Mouse (Mus musculus) cerebellum, adult 2 months (tissue): Measurements from ENCODE around the gene Atad5. TPM values are rescaled to one million over a fixed set of nuclear protein-coding genes. Genes with fewer than 3 reads are reported as not detected.

ENCODE experiments used
- DNase-seq, 2 experiments: peaks; one replicate each; pipeline ENCODE4 v3.0.0; 2021
- H3K27ac ChIP-seq: fragments of 200-500 bp; 2 replicates; pipeline ENCODE4 v1.5.1; 2012; ENCODE audit warnings: low read length, control low read depth, inconsistent platforms; ENCODE audit not compliant: insufficient read depth
- H3K27me3 ChIP-seq: fragments of 200-500 bp; 2 replicates; pipeline ENCODE4 v1.6.1; 2012; ENCODE audit warnings: inconsistent platforms, mild to moderate bottlenecking, low read length, moderate library complexity; ENCODE audit not compliant: control insufficient read depth, insufficient read depth
- H3K4me1 ChIP-seq: fragments of 200-500 bp; 2 replicates; pipeline ENCODE4 v1.6.1; 2011; ENCODE audit warnings: low read length; ENCODE audit not compliant: control insufficient read depth, insufficient read depth
- H3K4me3 ChIP-seq: fragments of 200-500 bp; replicated peaks from 2 replicates; pipeline ENCODE3; 2011; ENCODE audit warnings: mild to moderate bottlenecking, low read depth, low read length, control low read depth; ENCODE audit not compliant: insufficient read depth
- CTCF ChIP-seq: fragments of 200-500 bp; IDR thresholded peaks from 2 replicates; pipeline ENCODE4 v1.5.1; 2011; ENCODE audit warnings: low read depth, mild to moderate bottlenecking, control low read depth, low read length, moderate library complexity, borderline replicate concordance; ENCODE audit not compliant: insufficient read depth
- POLR2A ChIP-seq: fragments of 200-500 bp; IDR thresholded peaks from 2 replicates; pipeline ENCODE4 v1.6.1; 2011; ENCODE audit warnings: low read length, control low read depth, borderline replicate concordance; ENCODE audit not compliant: insufficient read depth
- WGBS: fragments of 180-500 bp; shearing (Covaris S2); methylation state at CpG from one replicate; pipeline ENCODE4 v1.1.7; 2018; 5-methylcytosine and 5-hydroxymethylcytosine counted together
- polyA plus RNA-seq: library from polyadenylated mRNA; depleted of rRNA; stranded (reverse); fragments of >200 nt; gene quantifications from 2 replicates; pipeline ENCODE4 v1.2.3, GENCODE M21; 2012

The Atad5 gene
- polyA plus RNA-seq, 1 experiment = 3.7 TPM

- Histone ChIP-seq H3K4me3 (no peak overlapping the region), H3K4me1 (no peaks in the 10 kb centered on the region; the same call in 1 of the 2 replicates), H3K27me3 (no peaks in the 10 kb centered on the region), H3K27ac (no peak overlapping the region)
- WGBS = 7% methylated on average over 5 of the region's 5 CpGs
- DNase-seq = peak; percentile 76 to 79
- TF ChIP-seq POLR2A = no peak
- TF ChIP-seq CTCF = peak; percentile 80
Observed at GRCm38 (mm10) chr11:80086844-80087243, 2.4 kb upstream of the Atad5 start.

GRCm38 (mm10) chr11:80089817-80090214 lies 616 bp downstream of the Atad5 start:
- TF ChIP-seq CTCF = no peak
- no peak for TF ChIP-seq POLR2A
- WGBS = under 1% methylated on average over 14 of the region's 14 CpGs
- DNase-seq = no peak
- H3K27me3 ChIP-seq = no peaks in the 10 kb centered on the region
- H3K4me3 ChIP-seq = peak overlapping the region; percentile 75
- H3K4me1 ChIP-seq = no peaks in the 10 kb centered on the region; the same call in 1 of the 2 replicates
- no peak overlapping the region for H3K27ac ChIP-seq

DNA sequence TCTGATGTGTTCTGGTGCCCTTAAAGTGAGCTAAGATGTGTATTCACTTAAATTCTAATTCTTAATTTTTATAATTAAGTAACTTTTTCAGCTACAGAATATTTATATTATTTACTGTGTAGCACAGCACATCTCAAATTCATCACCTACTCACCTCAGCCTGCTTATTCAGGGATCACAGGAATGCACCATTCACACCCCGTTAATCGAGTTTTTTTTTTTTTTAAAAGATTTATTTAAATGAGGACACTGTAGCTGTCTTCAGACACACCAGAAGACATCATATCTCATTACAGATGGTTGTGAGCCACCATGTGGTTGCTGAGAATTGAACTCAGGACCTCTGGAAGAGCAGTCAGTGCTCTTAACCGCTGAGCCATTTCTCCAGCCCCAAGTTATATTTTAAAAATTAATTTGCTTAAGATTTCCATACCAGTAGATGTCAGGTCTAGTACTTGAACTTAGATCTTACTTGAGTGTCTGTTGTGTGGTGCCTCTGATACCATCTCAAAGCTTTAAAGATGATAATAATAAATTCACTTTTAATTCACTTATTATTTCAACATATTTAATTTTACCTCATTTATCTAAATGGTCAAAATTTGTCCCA lies 1.5 kb downstream of the Atad5 start:
- no peak for DNase-seq
- Histone ChIP-seq H3K27me3 (no peaks in the 10 kb centered on the region), H3K27ac (no peak overlapping the region), H3K4me3 (no peak overlapping the region), H3K4me1 (no peaks in the 10 kb centered on the region; the same call in 1 of the 2 replicates)
- TF ChIP-seq CTCF (no peak), POLR2A (no peak)
- 38% methylated on average over 3 of the region's 3 CpGs for WGBS

GRCm38 (mm10) chr11:80098444-80099056 lies 9.3 kb downstream of the Atad5 start:
- no peak overlapping the region for H3K4me3 ChIP-seq
- TF ChIP-seq POLR2A (no peak), CTCF (no peak)
- 94% methylated on average over 3 of the region's 3 CpGs for WGBS
- no peak for DNase-seq
- no peak overlapping the region for H3K27ac ChIP-seq
- no peaks in the 10 kb centered on the region for H3K27me3 ChIP-seq
- no peaks in the 10 kb centered on the region for H3K4me1 ChIP-seq

DNA sequence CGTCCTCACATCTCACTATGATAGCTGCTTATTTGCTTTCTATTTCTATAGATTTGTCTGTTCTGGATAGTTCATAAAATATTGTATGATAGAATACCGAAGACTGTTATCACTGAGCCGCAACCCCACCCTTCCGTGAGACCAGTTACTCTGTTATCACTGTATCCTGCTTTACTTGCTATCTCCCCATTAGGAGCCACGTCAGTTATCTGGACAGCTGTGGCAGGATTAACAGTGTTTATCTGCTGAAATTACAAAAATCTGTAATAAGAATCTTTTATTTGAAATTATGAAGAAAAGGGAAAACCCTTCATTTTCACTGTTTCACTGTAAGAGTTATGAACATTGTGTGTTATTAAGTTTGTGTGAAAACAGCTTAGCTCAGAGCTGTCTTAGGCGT lies 12.1 kb downstream of the Atad5 start:
- Histone ChIP-seq H3K4me3 (no peak overlapping the region), H3K27me3 (no peaks in the 10 kb centered on the region), H3K27ac (no peak overlapping the region), H3K4me1 (no peaks in the 10 kb centered on the region)
- no peak for DNase-seq
- WGBS = 96% methylated on average over 6 of the region's 6 CpGs
- TF ChIP-seq POLR2A = no peak
- TF ChIP-seq CTCF = no peak

GRCm38 (mm10) chr11:80104407-80104806 lies 15.2 kb downstream of the Atad5 start:
- Histone ChIP-seq H3K4me1 (no peaks in the 10 kb centered on the region), H3K27ac (no peak overlapping the region), H3K4me3 (no peak overlapping the region), H3K27me3 (no peaks in the 10 kb centered on the region)
- no peak for DNase-seq
- TF ChIP-seq POLR2A (no peak), CTCF (no peak)
- WGBS = 93% methylated on average over 1 of the region's 1 CpGs

GRCm38 (mm10) chr11:80116411-80116810 lies 27.2 kb downstream of the Atad5 start:
- WGBS = 78% methylated on average over 1 of the region's 1 CpGs
- Histone ChIP-seq H3K4me1 (no peaks in the 10 kb centered on the region), H3K27ac (no peak overlapping the region), H3K27me3 (no peaks in the 10 kb centered on the region), H3K4me3 (no peak overlapping the region)
- TF ChIP-seq CTCF (no peak), POLR2A (no peak)
- DNase-seq = no peak

GRCm38 (mm10) chr11:80132050-80132449 lies 42.9 kb downstream of the Atad5 start:
- WGBS = 89% methylated on average over 1 of the region's 1 CpGs
- DNase-seq = no peak
- TF ChIP-seq POLR2A (no peak), CTCF (no peak)

More at GRCm38 (mm10) chr11:80132050-80132449, 42.9 kb downstream of the Atad5 start:
- Histone ChIP-seq H3K4me3 (no peak overlapping the region), H3K27me3 (no peaks in the 10 kb centered on the region), H3K4me1 (no peaks in the 10 kb centered on the region; the same call in 1 of the 2 replicates), H3K27ac (no peak overlapping the region)
